Mouse (Mus musculus) cerebellum, adult 18-20 months (tissue): ENCODE results near the gene Pip4k2c.
"Not testable (repeated sequence)": the region's sequence is repeated elsewhere in the genome, so short reads cannot be mapped to it uniquely, and the experiment has no call there.

Source experiments
- DNase-seq, 2 experiments: peaks; one replicate each; pipeline ENCODE4 v3.0.0; 2021

Gene Pip4k2c

DNA sequence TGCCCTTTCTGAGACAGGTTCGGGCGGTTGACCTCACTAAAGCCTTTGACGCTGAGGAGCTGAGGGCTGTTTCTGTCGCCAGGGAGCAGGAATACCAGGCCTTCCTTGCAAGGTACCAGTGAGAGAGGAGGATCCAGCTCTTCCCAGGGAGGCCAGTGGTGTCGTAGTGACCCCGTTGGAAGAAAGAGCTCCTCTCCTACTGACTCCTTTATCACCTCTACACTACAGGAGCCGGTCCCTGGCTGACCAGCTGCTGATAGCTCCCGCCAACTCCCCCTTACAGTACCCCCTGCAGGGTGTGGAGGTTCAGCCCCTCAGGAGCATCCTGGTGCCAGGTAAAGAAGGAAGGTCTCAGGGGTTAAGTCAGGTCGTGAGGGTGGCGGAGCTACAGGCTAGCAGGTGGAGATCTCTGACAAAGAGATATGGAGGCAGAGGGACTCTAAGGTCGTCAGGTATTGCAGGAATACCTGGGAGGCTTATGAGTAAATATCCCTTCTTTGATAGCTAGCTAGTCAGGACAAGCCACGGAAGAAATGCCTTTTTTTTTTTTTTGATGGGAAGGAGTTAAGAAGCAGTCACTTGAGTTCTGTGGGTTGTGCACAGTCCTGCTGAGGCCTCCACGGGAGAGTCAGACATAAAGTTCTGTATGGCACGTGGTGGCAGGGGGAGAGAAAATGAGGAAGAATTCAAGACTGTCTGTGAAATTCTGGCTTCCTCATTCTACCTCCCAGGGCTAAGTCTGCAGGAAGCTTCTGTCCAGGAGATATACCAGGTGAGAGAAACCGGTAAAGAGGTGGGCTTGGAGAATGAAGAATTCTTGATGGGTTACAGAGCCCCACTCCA is 44.4 kb downstream of the Pip4k2c start:
- peak in 1 of 2 experiments; percentile 30 for DNase-seq

GRCm38 (mm10) chr10:127166404-127166715 is 45.0 kb downstream of the Pip4k2c start:
- no peak for DNase-seq

DNA sequence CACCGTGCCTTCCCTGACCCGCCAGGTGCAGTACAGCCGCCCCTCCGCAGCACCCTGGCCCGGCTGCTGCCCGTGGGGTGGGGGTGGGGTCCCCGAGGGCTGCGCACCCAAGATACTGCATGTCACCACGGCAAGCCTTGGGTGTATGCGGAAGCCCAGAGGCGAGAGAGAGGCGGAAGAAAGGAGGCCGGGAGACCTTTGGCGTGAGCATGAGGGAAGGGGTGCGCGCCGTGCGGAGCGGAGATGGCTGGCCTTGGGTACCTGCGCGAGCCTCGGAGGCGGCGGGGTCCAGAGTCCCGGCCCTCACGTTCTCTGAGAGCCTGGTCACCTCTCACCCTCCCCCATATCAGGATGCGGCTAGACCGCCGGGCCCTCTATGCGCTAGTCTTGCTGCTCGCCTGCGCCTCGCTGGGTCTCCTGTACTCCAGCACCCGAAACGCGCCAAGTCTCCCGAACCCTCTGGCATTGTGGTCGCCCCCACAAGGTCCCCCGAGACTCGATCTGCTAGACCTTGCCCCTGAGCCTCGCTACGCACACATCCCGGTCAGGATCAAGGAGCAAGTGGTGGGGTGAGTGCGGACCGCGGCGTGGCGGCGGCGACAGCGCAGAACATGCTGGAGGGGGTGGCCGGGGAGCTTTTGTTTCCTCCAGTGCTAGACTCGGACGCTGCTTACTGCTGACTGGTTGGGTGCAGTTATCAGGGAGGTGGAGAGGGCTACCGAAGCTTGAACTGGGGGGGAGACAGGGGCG is 45.6 kb downstream of the Pip4k2c start:
- peak; percentile 65 to 79 for DNase-seq

DNA sequence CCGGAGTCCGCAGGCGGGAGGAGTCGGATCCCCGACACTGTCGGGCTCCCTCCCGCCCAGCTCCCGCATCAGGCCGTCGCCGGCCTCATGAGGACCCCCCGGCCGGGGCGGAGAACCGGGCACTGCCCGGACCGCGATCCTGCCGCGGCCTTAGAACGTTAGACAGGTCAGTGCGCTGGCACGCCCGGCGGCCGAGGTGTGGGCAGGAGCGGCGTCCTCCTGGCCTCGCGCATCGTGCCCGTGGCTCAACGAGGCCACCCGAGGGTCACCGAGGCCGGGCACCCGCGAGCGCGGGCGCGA is 46.1 kb downstream of the Pip4k2c start:
- DNase-seq: peak in 1 of 2 experiments; percentile 58

- peak; percentile 84 to 92 for DNase-seq
Observed at GRCm38 (mm10) chr10:127164631-127165353, 46.6 kb downstream of the Pip4k2c start, which contains the start of gene B4galnt1. Gene B4galnt1 (plus strand): TSS chr10:127165225.

- peak in 1 of 2 experiments; percentile 4 for DNase-seq
Observed at GRCm38 (mm10) chr10:127164190-127164589, 47.2 kb downstream of the Pip4k2c start.

DNA sequence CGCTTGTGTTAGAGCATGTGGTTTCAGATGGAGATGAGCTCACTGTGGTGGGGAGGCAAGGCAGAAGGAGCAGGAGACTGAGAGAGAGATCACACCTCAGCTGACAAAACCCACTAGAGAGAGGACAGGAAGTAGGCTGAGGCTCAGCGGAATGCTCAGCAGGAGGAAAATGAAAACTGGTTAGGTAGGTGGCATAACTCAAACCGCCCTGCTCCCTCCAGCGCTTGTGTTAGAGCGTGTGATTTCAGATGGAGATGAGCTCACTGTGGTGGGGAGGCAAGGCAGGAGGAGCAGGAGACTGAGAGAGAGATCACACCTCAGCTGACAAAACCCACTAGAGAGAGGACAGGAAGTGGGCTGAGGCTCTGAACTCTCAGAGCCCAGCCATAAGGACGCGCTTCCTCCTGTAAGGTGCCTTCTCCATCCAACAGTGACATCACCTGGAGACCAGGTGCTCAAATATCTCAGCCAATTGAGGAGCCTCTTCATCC is 48.6 kb downstream of the Pip4k2c start:
- DNase-seq: not testable (repeated sequence)

GRCm38 (mm10) chr10:127160728-127161127 is 50.7 kb downstream of the Pip4k2c start:
- no peak for DNase-seq

DNA sequence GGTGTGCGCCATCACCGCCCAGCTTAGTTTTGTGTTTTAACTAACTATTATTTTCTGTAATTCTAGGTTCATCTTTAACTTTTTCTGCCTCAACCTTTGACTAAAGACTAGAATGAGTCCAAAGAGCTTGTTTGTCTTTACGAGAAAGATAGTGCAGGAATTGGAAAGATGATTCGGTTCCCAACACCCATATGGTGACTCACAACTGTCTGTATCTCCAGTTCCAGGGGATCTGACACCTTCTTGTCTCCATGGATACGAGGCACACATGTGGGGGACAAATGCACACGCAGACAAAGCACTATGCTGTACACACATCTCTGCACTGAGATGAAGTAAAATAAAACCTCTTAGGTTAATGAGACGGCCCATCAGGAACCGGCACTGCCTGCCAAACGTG is 51.3 kb downstream of the Pip4k2c start:
- DNase-seq: no peak

DNA sequence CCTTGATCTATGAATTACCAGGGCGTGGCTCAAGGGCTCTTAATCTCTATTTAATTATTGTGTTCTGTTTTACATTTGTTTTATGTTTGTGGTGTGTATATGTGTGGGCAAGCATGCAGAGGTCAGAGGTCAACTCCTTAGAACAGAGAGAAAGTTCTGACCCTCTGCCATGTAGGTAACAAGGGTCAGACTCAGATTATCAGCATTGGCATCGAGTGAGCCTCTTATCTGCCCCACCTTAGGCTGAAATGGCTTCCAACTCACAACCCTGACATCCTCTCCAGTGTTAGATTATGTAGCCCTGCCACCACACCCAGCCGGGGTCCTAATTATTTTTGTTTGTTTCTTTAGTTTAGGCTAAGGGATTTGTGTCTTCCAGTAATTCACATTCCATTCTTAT is 52.9 kb downstream of the Pip4k2c start:
- no peak for DNase-seq

- no peak for DNase-seq
Observed at GRCm38 (mm10) chr10:127156511-127156910, 54.9 kb downstream of the Pip4k2c start.

DNA sequence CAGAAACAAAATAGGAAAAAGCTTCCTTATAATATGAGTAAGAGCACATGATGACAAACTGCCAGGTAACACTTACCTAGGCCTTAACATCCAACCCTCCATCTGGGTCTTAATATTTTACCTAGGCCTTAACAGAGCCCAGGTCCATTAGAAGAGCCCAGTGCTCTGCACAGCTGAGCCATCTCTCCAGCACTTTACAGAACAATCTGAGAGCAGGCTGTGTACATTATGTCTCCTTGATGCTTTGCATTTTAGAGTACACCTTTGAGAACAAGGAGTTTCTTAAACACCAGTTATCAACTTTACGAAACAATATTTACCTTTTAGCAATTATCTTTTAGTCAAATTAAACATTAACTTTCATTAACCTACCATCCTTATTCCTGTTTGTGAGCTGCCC is 55.3 kb downstream of the Pip4k2c start:
- DNase-seq: no peak

GRCm38 (mm10) chr10:127154652-127155051 is 56.7 kb downstream of the Pip4k2c start:
- no peak for DNase-seq

- DNase-seq: no peak
Observed at GRCm38 (mm10) chr10:127154241-127154640, 57.1 kb downstream of the Pip4k2c start.

- DNase-seq: no peak
Observed at GRCm38 (mm10) chr10:127153323-127153722, 58.1 kb downstream of the Pip4k2c start.

GRCm38 (mm10) chr10:127152556-127152955 is 58.8 kb downstream of the Pip4k2c start:
- DNase-seq: not testable (repeated sequence)

DNA sequence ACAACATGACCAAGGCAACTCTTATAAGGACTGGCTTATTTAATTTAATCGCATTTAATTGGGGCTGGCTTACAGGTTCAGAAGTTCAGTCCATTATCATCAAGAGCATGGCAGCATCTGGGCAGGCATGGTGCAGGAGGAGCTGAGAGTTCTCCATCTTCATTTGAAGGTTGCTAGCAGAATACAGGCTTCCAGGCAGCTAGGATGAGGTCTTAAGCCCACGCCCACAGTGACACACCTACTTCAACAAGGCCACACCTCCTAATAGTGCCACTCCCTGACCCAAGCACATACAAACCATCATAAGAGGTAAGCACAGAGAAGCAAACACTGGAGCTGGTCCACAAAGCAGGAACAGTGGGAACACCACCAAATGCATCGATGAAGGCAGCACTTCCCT is 60.2 kb downstream of the Pip4k2c start:
- DNase-seq: not testable (repeated sequence)

DNA sequence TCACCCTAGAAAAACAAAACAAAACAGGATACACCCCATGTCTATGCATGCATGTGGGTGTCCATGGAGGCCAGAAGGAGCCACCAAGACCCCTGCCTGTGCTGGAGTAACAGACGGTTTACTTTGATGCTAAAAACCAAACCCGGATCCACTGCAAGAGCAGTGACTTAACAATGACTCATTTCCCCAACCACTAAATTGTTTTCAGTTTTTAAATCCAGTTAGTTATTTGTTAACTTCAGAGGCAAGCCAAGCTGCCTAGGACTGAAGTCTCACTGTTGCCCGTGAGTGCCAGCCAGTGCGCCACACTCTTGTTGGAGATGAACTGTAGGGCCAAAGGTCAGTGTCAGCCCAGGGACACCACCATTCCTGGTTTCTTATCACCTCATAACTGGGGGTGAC is 60.9 kb downstream of the Pip4k2c start:
- no peak for DNase-seq

DNA sequence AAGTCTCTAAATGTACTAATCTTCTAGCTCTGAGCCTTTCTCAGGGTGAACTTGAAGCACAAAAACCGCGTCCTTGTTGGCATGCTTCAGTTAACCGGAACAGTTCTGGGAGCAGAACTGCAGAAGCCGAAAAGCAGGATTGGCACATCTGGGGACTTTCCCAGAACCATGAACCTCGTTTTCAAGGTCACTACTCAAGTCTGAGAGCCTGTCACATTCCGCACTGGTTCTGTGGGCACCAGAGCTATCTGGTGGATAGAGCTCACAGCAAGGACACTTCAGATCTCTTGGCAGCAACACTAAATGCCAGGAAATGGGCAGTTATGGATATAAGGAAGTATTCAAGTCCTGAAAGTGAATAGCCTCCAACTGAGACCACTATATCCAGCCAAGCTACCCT is 64.2 kb downstream of the Pip4k2c start:
- no peak for DNase-seq
